Mouse (Mus musculus): Measurements from ENCODE around the gene Pfkfb3.

The Pfkfb3 gene

GRCm38 (mm10) chr2:11553471-11554400, at the start of gene Pfkfb3:
TSS of gene Pfkfb3 (minus strand) at chr2:11554077.
- DNase-seq, result peak; percentile 65

- peak; percentile 94 for DNase-seq
These were observed 48.9 kb upstream of the Pfkfb3 start for GRCm38 (mm10) chr2:11602506-11603489.

GRCm38 (mm10) chr2:11601795-11602194, 47.9 kb upstream of the Pfkfb3 start:
- DNase-seq, result no peak

GRCm38 (mm10) chr2:11597906-11598305, 44.0 kb upstream of the Pfkfb3 start:
- DNase-seq, result no peak

GRCm38 (mm10) chr2:11596690-11597089, 42.8 kb upstream of the Pfkfb3 start:
- no peak for DNase-seq

GRCm38 (mm10) chr2:11587996-11588395, 34.1 kb upstream of the Pfkfb3 start:
- no peak for DNase-seq

GRCm38 (mm10) chr2:11579399-11579798, 25.5 kb upstream of the Pfkfb3 start:
- no peak for DNase-seq

- DNase-seq, result no peak
These were observed 24.3 kb upstream of the Pfkfb3 start for GRCm38 (mm10) chr2:11578187-11578586.

- no peak for DNase-seq
These were observed 19.8 kb upstream of the Pfkfb3 start for GRCm38 (mm10) chr2:11573684-11574083.

GRCm38 (mm10) chr2:11571004-11571535, 17.2 kb upstream of the Pfkfb3 start:
- no peak for DNase-seq

- no peak for DNase-seq
These were observed 14.6 kb upstream of the Pfkfb3 start for GRCm38 (mm10) chr2:11568471-11568870.

- no peak for DNase-seq
These were observed 14.0 kb upstream of the Pfkfb3 start for GRCm38 (mm10) chr2:11567781-11568362.

- DNase-seq, result no peak
These were observed 13.0 kb upstream of the Pfkfb3 start for GRCm38 (mm10) chr2:11566898-11567297.

- DNase-seq, result no peak
These were observed 12.4 kb upstream of the Pfkfb3 start for GRCm38 (mm10) chr2:11566241-11566640.

GRCm38 (mm10) chr2:11564768-11565167, 10.9 kb upstream of the Pfkfb3 start:
- no peak for DNase-seq

- no peak for DNase-seq
These were observed 9.4 kb upstream of the Pfkfb3 start for GRCm38 (mm10) chr2:11563256-11563655.

- peak; percentile 32 for DNase-seq
These were observed 4.8 kb upstream of the Pfkfb3 start for GRCm38 (mm10) chr2:11558654-11559053.

GRCm38 (mm10) chr2:11557244-11557643, 3.4 kb upstream of the Pfkfb3 start:
- no peak for DNase-seq

- no peak for DNase-seq
These were observed 1.4 kb upstream of the Pfkfb3 start for GRCm38 (mm10) chr2:11555316-11555715.

- DNase-seq, result peak; percentile 15
These were observed 868 bp downstream of the Pfkfb3 start for GRCm38 (mm10) chr2:11552966-11553451.

GRCm38 (mm10) chr2:11552297-11552821, 1.5 kb downstream of the Pfkfb3 start:
- DNase-seq, result no peak

- DNase-seq, result no peak
These were observed 2.2 kb downstream of the Pfkfb3 start for GRCm38 (mm10) chr2:11551726-11552125.
